Mouse (Mus musculus): ENCODE results near the gene Lrrc36.

- TF ChIP-seq CTCF (IDR thresholded peaks at IDR 0.05; ENCODE audit: extremely low read depth, insufficient read depth, insufficient read length, insufficient replicate concordance) = no peak
- TF ChIP-seq POLR2A (IDR thresholded peaks at IDR 0.05; ENCODE audit: low read depth, low read length) = no peak
Observed at GRCm38 (mm10) chr8:105494566-105494965, 81.2 kb downstream of the Lrrc36 start.

Data from spleen, adult 2 months (tissue).